Mouse (Mus musculus): ENCODE data around the gene Six6. TPM values are rescaled to one million over a fixed set of nuclear protein-coding genes. Genes with fewer than 3 reads are reported as not detected.
A peak's percentile ranks its signal among the peaks of the same experiment; 100 is the strongest.

Six6 gene
- polyA plus RNA-seq (2014; fragmentation: Nextera tagmentation; extraction: Ambion mirVana), result not detected in 2 replicates

DNA sequence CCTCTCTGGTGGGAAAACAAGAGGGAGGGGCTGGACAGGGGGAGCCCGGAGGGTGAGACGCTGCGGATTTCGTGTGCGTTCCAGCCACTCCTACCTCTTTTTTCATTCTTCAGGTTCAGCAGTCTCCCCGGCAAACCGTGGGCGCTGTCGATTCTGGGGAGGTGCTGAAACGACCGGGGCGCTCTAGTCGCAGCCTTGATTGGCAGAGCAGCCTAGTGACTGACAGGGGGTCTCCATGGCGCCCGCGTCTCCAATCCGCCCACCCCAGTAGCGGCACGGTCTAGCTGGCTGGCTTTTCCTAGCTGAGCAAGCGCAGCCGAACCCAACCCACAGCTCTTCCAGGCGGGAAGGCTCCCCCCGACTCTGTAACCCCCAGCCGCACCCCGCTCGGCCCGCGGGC, at the start of gene Six6:
Six6 (plus strand) TSS at position 277 of the 400 bp plus-strand sequence.
- H3K9ac ChIP-seq (ENCODE audit: low read depth, low read length), result no peak within 1 kb of the TSS
- no peak for ATAC-seq (replicated peaks; ENCODE audit: insufficient number of reproducible peaks, low FRiP score, low TSS enrichment)
- WGBS (ENCODE audit: insufficient replicate concordance), result 1% methylated on average over 28 of the region's 28 CpGs
- no peaks in the 10 kb centered on the region for H3K9me3 ChIP-seq (replicated peaks; ENCODE audit: control insufficient read depth, low read length)
- no peak within 1 kb of the TSS for H3K27ac ChIP-seq (ENCODE audit: low read depth, low read length)
- H3K4me3 ChIP-seq (ENCODE audit: low read depth, low read length), result peak within 1 kb of the TSS; percentile 34
- H3K27me3 ChIP-seq (ENCODE audit: control insufficient read depth, insufficient read depth, low read length), result peaks cover 87% of the 10 kb centered on the region
- H3K4me2 ChIP-seq, result peak within 1 kb of the TSS; percentile 65
- no peaks in the 10 kb centered on the region for H3K36me3 ChIP-seq (ENCODE audit: control insufficient read depth, insufficient read depth, low read length)
- peaks cover 9% of the 10 kb centered on the region; the same call in 1 of the 2 replicates for H3K4me1 ChIP-seq (ENCODE audit: control insufficient read depth, insufficient read depth, low read length)

DNA sequence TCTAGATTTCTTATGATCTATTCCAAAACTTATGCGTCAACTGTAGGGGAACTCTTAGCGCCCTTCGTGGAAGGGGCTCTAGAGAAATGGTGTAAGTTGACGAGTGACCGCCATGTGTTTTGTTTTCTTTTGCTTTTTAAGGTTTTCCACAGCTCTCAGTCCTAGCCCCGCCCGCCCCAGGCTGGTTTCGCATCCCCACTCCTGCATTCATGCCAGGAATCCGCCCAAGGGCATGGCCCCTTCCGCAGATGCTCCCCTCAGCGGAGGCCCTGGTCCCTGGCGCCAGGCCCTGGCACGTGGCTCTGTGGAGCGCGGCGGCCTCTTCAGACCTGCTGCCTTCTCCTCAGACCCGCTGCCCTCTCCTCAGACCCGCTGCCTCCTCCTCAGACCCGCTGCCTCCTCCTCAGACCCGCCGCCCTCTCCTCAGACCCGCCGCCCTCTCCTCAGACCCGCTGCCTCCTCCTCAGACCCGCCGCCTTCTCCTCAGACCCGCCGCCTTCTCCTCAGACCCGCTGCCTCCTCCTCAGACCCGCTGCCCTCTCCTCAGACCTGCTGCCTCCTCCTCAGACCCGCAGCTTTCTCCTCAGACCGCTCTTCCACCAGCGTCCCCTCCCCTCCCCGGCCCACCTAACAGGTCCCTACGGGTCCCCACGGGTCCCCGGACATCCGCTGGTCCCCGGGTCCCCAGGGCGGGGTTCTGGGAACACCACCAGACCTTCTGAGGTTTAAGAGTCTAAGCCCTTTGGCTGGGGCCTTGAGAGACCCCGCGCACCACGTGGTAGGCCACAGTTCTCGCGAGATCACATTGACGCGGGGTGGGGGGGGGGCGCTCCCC, 22.3 kb upstream of the Six6 start:
- Histone ChIP-seq H3K9me3 (replicated peaks; ENCODE audit: control insufficient read depth, low read length) (no peaks in the 10 kb centered on the region), H3K27ac (ENCODE audit: low read depth, low read length) (no peak overlapping the region), H3K9ac (ENCODE audit: low read depth, low read length) (peak overlapping the region; percentile 75), H3K27me3 (ENCODE audit: control insufficient read depth, insufficient read depth, low read length) (no peaks in the 10 kb centered on the region), H3K4me3 (ENCODE audit: low read depth, low read length) (peak overlapping the region; percentile 42), H3K4me2 (peak overlapping the region; percentile 76), H3K36me3 (ENCODE audit: control insufficient read depth, insufficient read depth, low read length) (no peaks in the 10 kb centered on the region), H3K4me1 (ENCODE audit: control insufficient read depth, insufficient read depth, low read length) (no peaks in the 10 kb centered on the region)
- 0 out of 2 replicates have a peak, but pooled peaks have one; percentile 31 for ATAC-seq (replicated peaks; ENCODE audit: insufficient number of reproducible peaks, low FRiP score, low TSS enrichment)
- WGBS (ENCODE audit: insufficient replicate concordance), result 13% methylated on average over 48 of the region's 48 CpGs

DNA sequence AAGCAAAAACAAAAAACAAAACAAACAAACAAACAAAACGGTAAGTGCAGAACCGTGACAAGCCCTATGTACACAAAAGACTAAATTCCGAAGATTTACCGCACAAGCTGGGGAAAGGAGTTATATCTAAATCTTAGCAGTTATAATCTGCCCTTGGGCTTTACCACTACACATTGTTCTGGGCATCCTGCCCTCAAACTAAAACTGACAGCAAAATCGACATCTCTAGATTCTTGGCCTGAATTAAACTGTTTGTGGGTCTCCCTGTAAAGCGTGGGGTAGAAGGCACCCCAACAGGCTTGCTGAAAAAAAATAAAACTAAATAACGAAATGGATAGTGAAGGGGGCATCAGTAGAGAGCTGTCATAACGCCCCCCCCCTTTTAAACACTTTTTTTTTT, 2.9 kb upstream of the Six6 start:
- H3K9ac ChIP-seq (ENCODE audit: low read depth, low read length), result no peak overlapping the region
- H3K4me3 ChIP-seq (ENCODE audit: low read depth, low read length), result no peak overlapping the region
- WGBS (ENCODE audit: insufficient replicate concordance), result 39% methylated on average over 8 of the region's 8 CpGs
- peaks cover 61% of the 10 kb centered on the region for H3K27me3 ChIP-seq (ENCODE audit: control insufficient read depth, insufficient read depth, low read length)
- no peaks in the 10 kb centered on the region for H3K9me3 ChIP-seq (replicated peaks; ENCODE audit: control insufficient read depth, low read length)
- peaks cover 9% of the 10 kb centered on the region; the same call in 1 of the 2 replicates for H3K4me1 ChIP-seq (ENCODE audit: control insufficient read depth, insufficient read depth, low read length)
- H3K36me3 ChIP-seq (ENCODE audit: control insufficient read depth, insufficient read depth, low read length), result no peaks in the 10 kb centered on the region
- H3K27ac ChIP-seq (ENCODE audit: low read depth, low read length), result no peak overlapping the region
- no peak overlapping the region for H3K4me2 ChIP-seq
- no peak for ATAC-seq (replicated peaks; ENCODE audit: insufficient number of reproducible peaks, low FRiP score, low TSS enrichment)

DNA sequence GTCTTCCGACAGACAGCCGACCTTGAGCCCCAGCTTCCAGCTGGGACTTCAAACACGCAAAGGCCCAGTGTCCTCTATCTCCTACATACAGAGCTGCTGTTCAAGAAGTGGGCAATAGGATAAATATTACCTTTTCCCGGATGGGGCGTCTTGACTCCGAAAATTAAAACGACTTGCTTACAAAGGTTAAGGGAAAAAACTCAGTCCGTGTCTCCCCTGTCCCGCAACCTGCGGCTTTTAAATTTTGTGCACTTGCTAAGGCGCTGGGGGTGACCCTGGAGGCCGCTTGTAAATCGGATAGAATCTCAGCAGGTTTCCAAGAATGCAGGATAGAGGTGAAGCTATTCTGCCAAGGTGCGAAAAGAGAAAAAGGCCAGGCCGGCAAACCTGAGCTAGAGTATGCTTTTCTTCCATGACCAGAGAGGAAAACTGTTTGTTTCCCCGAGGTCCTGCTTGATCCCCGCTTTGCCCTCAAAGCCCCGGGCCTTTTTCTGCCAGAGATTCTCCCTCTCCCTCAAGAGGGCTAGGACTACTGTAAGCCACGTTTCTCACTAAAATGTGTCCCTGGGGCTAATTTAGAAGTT, 2.1 kb upstream of the Six6 start:
- Histone ChIP-seq H3K9me3 (replicated peaks; ENCODE audit: control insufficient read depth, low read length) (no peaks in the 10 kb centered on the region), H3K4me2 (no peak overlapping the region), H3K4me1 (ENCODE audit: control insufficient read depth, insufficient read depth, low read length) (peaks cover 9% of the 10 kb centered on the region; the same call in 1 of the 2 replicates), H3K27me3 (ENCODE audit: control insufficient read depth, insufficient read depth, low read length) (peaks cover 68% of the 10 kb centered on the region), H3K9ac (ENCODE audit: low read depth, low read length) (no peak overlapping the region), H3K27ac (ENCODE audit: low read depth, low read length) (no peak overlapping the region), H3K36me3 (ENCODE audit: control insufficient read depth, insufficient read depth, low read length) (no peaks in the 10 kb centered on the region), H3K4me3 (ENCODE audit: low read depth, low read length) (no peak overlapping the region)
- 3% methylated on average over 19 of the region's 19 CpGs for WGBS (ENCODE audit: insufficient replicate concordance)
- ATAC-seq (replicated peaks; ENCODE audit: insufficient number of reproducible peaks, low FRiP score, low TSS enrichment), result no peak

DNA sequence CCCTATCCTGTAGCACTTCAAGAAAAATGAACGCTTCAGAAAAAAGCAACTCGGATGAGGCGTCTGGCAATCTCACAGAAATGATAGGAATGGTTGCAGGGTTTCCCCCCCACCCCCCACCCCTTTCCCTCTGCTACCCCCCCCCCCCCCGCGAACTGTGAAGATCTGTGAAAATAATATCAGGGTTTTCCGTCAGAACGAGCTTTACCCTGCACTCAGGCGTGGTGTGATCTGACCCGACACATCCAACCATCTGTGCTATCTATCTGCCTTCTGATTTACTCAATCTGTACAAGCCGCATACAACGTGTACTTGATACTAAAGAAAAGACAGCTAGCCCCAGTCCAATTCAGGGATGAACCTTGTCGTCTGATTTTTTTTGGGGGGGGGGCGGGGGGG, 1.5 kb upstream of the Six6 start:
- Histone ChIP-seq H3K9ac (ENCODE audit: low read depth, low read length) (no peak overlapping the region), H3K4me3 (ENCODE audit: low read depth, low read length) (no peak overlapping the region), H3K27ac (ENCODE audit: low read depth, low read length) (no peak overlapping the region), H3K4me2 (no peak overlapping the region), H3K4me1 (ENCODE audit: control insufficient read depth, insufficient read depth, low read length) (peaks cover 9% of the 10 kb centered on the region; the same call in 1 of the 2 replicates), H3K27me3 (ENCODE audit: control insufficient read depth, insufficient read depth, low read length) (peaks cover 74% of the 10 kb centered on the region), H3K36me3 (ENCODE audit: control insufficient read depth, insufficient read depth, low read length) (no peaks in the 10 kb centered on the region), H3K9me3 (replicated peaks; ENCODE audit: control insufficient read depth, low read length) (no peaks in the 10 kb centered on the region)
- WGBS (ENCODE audit: insufficient replicate concordance), result 7% methylated on average over 12 of the region's 13 CpGs
- ATAC-seq (replicated peaks; ENCODE audit: insufficient number of reproducible peaks, low FRiP score, low TSS enrichment), result no peak

DNA sequence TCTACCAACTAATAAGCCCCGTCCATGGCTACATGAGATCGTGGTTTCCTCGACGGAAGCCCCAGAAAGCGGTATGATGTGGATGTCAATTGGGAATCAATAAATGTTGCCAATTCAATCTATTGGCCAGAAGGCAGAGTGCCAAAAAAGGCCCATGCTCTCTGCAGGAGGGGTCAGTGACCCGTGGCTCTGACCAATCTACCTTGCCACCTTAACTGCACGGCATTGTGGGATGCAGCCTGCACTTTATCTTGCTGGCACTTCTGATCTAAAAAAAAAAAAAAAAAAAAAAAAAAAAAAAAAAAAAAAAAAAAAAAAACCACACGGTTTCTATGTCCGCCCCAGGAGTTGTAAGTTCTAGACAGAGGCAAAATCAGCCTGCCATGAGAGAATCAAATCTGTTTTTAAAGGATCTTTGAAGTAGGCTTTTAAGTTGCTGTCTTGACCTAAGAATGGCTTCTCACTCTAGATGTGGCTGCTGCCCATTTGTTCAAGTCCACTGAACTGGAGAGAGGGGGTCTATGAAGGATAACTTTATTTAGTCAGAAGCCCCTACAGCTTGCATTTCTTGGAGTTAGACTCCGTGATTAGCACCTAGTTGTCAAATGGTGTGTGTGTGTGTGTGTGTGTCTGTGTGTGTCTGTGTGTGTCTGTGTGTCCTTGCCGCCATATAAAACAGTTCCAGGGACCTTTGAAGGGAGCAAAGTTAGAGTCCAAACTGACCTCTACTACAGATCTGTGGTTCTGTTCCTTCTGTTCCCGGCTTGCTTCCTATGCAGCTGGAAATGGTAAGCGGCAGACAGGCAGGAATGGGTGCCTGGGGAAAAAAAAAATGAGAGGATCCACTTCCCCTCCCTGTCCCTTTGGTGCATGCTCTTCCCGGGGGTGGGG, 847 bp upstream of the Six6 start:
- Histone ChIP-seq H3K27me3 (ENCODE audit: control insufficient read depth, insufficient read depth, low read length) (peaks cover 80% of the 10 kb centered on the region), H3K4me3 (ENCODE audit: low read depth, low read length) (peak overlapping the region; percentile 34), H3K4me2 (peak overlapping the region; percentile 65; the same call in 1 of the 2 replicates), H3K9ac (ENCODE audit: low read depth, low read length) (no peak overlapping the region), H3K27ac (ENCODE audit: low read depth, low read length) (no peak overlapping the region), H3K9me3 (replicated peaks; ENCODE audit: control insufficient read depth, low read length) (no peaks in the 10 kb centered on the region), H3K4me1 (ENCODE audit: control insufficient read depth, insufficient read depth, low read length) (peaks cover 9% of the 10 kb centered on the region; the same call in 1 of the 2 replicates), H3K36me3 (ENCODE audit: control insufficient read depth, insufficient read depth, low read length) (no peaks in the 10 kb centered on the region)
- no peak for ATAC-seq (replicated peaks; ENCODE audit: insufficient number of reproducible peaks, low FRiP score, low TSS enrichment)
- 6% methylated on average over 14 of the region's 14 CpGs for WGBS (ENCODE audit: insufficient replicate concordance)

DNA sequence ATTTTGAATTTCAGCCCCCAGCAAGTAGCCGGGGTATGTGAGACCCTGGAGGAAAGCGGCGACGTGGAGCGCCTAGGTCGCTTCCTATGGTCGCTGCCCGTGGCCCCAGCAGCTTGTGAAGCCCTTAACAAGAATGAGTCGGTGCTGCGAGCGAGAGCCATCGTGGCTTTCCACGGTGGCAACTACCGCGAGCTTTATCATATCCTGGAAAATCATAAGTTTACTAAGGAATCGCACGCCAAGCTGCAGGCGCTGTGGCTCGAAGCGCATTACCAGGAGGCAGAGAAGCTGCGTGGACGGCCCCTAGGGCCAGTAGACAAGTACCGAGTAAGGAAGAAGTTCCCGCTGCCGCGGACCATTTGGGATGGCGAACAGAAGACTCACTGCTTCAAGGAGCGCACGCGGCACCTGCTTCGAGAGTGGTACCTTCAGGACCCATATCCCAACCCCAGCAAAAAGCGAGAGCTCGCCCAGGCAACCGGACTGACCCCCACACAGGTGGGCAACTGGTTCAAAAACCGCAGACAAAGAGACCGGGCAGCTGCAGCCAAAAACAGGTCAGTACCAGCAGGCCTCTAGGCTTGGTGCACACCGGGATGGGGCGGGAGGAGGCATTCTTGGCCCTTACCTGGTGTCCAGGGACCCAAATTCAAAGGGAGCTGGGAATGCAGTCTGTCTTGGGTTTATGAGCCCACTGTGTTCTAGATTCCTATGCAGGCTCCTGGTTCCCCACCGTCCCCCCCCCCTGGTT, 554 bp downstream of the Six6 start, which contains the start of gene 4930447C04Rik:
4930447C04Rik (minus strand) TSS at position 704 of the 751 bp plus-strand sequence.
- Histone ChIP-seq H3K4me1 (ENCODE audit: control insufficient read depth, insufficient read depth, low read length) (peaks cover 12% of the 10 kb centered on the region), H3K27ac (ENCODE audit: low read depth, low read length) (no peak within 1 kb of the TSS), H3K4me3 (ENCODE audit: low read depth, low read length) (peak within 1 kb of the TSS; percentile 34), H3K4me2 (peak within 1 kb of the TSS; percentile 65), H3K9me3 (replicated peaks; ENCODE audit: control insufficient read depth, low read length) (no peaks in the 10 kb centered on the region), H3K9ac (ENCODE audit: low read depth, low read length) (no peak within 1 kb of the TSS), H3K36me3 (ENCODE audit: control insufficient read depth, insufficient read depth, low read length) (no peaks in the 10 kb centered on the region), H3K27me3 (ENCODE audit: control insufficient read depth, insufficient read depth, low read length) (peaks cover 91% of the 10 kb centered on the region)
- no peak for ATAC-seq (replicated peaks; ENCODE audit: insufficient number of reproducible peaks, low FRiP score, low TSS enrichment)
- WGBS (ENCODE audit: insufficient replicate concordance), result under 1% methylated on average over 39 of the region's 39 CpGs
